Mouse (Mus musculus): ENCODE data around the gene Trex1.

- TF ChIP-seq POLR2A (IDR thresholded peaks at IDR 0.05; ENCODE audit: borderline replicate concordance, insufficient read depth, low read length) (no peak), CTCF (IDR thresholded peaks at IDR 0.05; ENCODE audit: borderline replicate concordance, insufficient read depth, low read depth, low read length) (no peak)
Observed at GRCm38 (mm10) chr9:109093786-109094552, 34.4 kb upstream of the Trex1 start.

Measured in cerebellum, adult 2 months (tissue).